Mouse (Mus musculus) urinary bladder, postnatal 10 days (tissue): Measurements from ENCODE around the gene Tspan9.

Experiments used
- DNase-seq: peaks from one replicate; pipeline ENCODE4 v3.0.0; 2022; ENCODE audit warnings: low spot score

Tspan9 gene

DNA sequence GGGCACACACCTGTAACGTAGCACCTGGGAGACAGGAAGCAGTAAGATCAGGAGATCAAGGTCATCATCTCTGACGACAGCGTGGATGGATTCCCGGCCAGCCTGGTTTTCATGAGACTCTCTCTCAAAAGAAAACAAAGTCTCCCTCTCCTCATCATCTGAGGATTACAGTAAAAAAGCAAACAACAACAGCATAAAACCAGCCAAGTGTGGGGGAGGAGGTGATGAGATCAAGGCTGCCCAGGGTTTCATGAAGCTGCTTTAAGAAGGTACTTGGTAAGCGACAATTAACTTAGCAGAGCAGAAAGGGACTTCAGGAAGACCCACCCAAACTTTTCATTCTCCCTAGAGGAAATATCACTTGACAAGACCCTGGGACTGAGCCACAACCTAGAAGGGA is 39.5 kb downstream of the Tspan9 start:
- DNase-seq: no peak

DNA sequence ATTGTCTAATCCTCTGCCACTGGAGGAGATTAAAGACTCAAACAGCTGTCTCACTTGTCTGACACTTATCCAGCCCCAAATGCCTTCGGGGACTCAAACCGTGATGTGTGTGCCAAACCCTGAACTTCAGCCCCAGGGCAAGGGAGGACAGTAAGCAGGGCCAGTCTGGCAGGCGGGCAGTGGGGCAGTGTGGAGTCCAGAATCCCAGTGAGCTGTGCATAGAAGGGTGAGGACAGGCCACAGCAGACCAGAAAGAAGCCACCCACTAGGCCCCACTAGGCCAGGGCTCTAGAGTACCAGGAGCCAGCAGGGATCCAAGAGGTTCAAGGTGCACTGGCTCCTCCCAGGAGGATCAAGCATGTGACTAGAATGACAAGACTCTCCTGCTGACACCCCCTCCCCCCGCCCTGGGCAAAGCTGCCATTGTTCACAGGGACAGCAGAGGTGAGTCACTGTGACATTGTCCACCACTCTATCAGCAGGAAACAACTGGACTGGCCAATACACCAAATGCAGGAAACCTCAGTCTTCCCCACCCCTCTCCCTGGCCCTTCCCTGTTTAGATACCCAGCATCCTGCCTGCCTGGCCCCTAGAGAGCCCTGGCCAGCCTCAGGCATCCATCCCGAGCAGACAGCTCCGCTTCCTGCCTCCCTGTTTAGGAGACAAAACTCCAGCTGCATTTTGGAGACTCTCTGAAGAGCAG is 40.9 kb downstream of the Tspan9 start:
- no peak for DNase-seq

DNA sequence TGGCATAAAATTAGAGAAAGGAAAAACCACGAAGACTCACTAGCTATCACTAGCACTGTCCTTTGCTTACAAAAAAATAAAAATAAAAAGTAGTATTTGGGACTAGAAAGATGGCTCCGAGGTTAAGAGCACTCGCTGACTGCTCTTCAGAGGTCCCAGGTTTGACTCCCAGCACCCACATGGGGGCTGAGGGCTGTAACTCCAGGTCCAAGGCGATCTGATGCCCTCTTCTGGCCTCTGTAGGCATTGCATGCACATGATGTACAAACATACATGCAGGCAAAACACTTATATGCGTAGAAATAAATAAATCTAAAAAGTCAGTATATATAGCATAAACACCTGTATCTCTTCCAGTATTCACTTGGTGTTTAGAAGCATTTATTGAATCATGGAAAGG is 43.5 kb downstream of the Tspan9 start:
- DNase-seq: no peak

DNA sequence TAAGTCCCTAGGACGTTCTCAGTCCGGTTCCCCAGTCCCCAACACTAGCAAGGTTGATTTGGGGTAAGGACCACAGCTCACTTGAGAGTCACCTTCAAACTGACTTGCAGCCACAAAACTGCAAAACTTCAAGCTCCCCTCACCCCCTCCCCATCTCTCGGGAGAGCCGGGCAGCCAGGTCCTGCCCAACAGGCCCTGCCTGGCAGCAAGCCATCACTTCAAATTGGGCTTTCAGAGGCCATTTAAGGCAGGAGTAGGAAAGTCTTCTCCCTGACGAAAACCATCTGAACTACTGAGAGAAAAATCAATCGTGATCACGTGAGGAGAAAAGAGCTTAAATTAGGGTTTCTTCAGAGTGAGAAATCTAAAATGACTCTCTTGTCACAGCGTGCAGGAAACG is 44.2 kb downstream of the Tspan9 start:
- DNase-seq: no peak

DNA sequence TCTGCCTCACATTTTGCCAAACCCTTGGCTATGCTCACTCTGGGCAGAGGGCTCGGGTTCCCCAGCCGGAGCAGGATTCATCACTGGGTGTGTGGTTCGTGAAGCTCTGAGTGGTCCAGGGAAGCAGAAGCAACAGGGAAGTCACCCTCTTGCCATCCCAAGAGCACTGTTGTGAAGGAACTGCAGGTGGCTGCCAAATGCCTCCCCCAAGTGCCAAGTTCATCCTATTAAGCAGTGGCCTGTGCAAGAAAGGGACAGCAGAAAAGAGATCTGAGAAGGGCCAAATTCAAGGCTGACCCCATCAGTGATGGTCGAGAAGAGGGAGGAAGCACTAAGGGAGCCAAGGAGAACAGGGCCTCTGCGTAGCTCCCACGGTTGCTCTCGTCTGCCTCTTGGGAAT is 46.9 kb downstream of the Tspan9 start:
- DNase-seq: no peak

DNA sequence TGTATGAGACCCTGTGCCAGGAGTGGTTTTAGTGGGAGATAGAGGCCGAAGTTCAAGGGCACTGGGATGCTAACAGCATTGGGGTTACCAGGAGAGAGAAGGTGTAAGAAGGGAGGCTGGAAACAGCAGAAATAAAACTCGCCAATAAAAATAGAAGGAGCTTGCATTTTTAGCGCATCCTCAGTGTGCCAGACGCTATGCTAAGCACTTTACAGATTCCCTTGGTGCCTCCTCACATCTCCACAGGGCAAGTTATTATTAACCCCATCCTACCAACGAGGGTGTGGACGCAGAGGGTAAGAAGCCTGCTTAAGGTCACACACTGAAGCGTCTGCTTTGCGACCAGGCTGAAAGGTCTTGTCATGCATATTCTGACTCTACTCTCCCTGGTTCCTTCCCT is 47.5 kb downstream of the Tspan9 start:
- no peak for DNase-seq

DNA sequence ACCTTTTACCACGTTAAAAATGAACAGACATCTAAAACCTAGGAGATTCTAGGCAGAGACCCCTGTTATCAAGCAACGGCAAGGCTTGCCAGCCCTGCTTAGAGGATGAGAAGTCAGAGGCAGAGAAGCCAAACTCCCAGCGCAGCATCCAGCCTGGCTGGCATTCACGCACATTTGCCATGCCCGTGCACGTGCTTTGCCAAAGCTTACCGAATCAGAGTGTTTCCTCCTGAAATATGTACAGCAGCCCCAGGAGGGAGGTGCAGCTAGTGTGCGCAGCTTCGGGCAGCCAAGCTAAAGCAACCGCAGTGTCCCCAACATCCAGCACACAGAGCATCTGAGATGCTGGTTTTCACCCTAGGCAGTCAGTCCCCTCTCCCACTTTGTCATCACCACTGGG is 48.3 kb downstream of the Tspan9 start:
- DNase-seq: no peak

DNA sequence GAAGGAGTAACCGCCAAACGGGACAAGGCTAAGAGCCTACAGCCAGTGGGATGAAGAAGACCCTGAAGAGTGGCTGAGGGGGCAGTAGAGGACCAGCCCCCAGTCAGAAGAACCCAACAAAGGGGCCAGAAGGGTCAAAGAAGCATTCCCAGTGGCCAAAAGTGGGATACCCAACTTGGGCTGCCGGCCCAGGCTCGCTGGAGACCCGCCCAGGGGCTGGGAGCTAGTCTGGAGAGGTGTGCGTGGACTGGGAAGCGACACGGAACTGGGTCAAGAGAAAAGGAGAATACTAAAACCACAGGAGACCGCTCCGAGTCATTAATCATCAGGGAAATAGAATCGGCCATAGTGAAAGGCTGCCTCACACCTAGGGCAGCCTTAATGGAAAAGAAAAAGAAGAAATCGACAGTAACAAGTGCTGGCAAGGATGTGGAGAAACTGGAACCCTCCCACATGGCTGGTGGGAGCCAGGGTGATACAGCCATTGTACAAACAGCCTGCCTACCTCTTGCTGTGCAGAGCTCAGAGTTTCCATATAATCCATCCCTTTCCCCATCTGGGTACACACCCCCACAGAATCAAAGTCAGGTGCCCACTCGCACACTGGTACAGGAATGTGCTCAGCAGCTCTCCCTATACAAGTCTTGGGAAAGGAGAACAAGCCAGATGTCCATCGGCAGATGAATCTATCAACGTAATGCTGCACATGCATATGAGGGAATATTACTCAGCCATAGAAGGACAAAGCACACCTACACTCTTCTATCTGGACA is 49.4 kb downstream of the Tspan9 start:
- DNase-seq: no peak

DNA sequence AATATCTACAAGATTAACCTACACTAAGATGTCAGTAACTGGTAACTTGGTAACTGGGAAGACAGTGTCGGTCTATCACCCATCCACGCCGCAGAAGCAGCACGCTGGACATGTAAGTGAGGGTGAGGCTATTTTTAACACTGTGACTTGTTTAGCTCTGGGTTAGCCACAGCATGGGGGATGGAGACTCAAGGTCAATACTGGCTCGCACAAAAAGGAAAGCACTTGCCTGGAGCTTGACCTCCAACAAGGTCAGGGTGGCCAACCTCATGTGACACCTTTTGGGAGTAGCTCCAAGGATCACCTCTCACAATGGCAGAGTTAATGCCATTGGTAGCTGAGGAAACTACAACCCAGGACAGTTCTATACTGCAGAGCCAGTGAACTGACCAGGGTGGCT is 50.8 kb downstream of the Tspan9 start:
- no peak for DNase-seq

DNA sequence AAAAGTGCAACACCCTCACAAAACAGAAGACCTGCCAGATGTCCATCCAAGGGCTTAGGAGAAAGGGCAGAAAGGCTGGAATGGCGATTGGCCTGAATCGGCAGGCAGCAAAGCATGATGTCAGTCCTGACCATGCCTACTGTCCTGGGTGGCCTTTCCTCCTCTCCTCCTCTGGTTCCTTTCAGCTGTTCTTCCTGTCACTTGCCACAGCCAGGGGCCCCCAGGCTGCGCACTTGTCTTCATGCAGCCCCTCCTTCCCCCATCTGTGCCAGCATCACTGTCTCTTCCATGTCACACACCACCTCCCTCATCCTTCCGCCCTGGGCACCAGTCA is 51.6 kb downstream of the Tspan9 start:
- no peak for DNase-seq

DNA sequence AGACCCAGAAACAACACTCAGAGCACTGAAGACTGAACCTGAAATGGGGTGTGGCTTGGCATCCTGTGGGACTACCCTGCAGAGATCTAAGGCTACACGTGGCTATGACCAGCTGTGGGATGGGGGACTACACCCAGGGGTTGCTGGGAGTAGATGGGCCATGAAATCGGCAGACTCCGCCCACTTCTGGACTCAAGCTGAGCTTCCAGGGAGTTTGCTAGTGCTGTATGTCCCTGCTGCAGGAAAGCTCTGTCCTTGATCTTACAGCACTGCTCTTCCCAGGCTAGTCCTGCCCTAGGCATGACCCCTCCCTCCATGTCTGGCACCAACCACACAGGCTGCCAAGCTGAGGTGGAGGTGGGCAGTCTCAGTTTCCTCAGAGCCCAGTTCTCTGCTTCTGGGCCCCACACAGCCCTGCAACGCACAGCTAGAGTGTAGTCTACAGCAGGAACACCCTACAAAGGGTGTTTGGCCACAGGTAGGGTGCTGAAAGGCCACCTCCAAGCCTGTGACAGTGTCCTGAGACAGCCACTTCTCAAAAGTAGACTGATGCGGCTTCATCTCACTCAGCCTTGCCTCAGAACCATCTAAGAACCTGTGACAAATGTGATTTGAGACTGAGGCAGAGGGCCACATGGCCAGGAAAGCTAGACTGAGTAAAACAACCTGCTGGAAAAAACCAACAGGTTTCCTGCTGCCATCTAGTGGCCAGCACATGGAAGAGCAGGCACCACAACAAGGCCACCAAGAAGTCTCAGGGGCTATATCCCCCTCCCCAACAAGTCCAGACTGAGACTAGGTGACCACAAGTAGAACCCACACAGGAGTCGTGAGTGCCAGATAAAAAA is 52.2 kb downstream of the Tspan9 start:
- DNase-seq: no peak

DNA sequence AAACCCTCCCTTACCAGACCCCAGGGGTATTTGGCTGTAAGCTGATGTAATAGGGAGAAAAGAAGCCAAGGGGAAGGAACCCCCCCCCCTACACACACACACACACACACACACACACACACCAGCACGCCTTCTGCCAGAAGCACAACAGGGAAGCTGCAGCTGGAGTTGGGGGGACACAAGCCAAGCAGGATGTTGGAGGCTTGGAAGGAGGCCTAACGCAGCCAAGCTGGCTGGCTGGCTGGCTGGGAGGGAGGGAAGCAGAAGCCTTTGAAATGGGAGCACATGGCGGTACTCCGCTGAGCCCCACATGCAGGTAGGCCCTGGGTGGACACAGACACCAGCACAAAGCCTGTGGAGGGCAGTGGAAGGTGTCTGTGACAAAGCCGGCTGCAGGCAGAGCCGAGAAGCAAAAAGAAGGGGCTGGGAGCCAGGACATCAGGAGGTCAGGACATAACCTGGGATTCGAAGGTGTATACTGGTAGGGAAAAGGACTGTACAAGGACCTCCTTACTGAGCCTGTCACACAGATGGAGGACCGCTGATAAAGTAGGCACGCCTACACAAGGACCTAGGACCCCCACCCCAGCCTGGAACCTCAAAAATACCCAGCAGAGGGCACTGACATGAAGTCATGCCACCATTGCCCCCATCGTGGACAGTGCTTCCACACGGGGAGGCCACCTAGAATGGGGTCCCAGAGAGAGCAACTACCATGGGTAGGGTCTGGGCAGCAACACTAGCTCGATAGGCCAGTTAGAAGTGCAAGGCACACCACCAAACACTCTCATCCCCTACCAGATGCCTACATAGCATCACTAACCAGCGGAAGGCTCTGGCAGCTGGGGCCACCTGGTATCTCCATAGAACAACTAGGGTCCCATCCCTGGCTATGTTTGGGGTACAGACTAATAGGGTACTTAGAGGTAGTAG is 53.4 kb downstream of the Tspan9 start:
- no peak for DNase-seq

DNA sequence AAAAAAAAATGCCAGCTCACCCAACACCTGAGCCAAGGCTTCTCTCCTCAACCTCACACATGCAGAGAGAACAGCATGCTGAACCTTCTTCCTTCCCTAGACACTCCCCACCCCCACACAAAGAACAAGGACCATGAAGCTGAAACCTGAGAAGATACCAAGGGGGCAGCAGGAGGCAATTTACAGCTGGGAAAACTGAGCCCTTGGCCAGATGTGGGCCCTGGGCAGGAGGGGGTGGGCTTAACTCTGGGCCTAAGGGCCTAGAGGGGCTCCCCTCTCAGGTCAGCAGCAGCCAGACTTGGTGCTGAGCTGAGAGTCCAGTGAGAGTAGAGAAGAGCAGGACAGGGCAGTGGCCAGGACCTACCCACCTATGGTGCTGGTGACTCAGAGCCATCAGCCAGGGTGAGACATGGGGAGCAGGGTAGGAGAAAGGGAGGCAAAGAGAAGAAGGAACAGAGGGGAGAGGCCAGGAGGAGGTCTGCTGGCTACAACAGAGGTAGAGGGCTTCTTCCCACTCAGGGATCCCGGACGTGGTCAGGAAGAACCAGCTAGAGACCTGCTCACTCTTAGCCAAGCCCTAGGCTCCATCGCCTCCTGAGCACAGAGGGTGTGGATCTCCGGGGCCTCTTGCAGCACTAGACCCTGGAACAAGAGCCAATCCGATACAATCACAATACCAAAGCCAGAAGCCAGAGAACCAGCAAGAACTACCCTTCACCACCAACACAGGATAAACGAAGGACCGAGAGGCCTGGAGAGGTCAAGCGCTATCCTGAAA is 54.5 kb downstream of the Tspan9 start:
- DNase-seq: no peak

DNA sequence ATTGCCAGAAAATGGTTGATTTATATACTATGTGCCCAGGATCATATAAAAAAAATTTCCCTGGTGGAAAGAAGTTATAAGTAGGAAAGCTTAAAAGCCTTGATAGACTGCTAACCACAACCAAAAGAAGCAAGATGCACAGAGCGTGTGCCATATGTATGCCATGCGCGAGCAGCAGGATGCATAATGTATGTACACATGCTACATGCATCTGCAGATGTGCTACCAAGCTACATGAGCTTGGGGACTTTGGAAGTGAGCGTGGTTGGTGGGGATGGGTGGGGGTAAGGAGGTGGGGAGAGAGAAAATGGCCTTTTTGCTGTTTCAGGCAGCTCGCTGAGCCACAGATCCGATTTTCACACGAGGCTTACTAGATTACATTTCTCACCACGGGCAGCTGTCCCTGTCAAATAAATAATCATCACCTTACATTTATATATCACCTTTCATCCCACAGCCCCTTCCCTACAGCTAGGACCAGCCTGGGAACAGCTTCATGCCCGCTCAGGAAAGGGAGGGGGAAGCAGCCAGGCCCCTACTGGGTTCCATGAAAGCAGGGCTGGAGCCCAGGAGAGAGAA is 57.8 kb downstream of the Tspan9 start:
- no peak for DNase-seq

DNA sequence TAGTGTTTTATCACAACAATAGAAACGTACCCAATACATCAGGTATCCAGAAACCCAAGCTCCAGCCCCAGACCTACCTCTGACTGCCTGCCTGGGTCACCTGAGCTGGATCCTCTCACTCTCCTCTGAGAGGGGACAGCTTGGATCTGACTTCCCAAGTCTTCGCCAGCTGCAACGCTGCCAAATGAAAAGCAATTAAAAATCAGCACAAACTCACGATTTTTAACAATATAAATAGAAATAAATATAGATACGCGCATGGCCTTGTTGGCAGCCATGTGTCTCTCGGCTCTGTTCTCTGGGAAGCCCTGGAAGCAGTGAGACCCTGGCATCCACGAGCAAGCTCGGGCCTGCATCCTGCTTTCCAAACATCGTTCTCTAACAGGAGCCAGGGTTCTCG is 60.1 kb downstream of the Tspan9 start:
- no peak for DNase-seq

DNA sequence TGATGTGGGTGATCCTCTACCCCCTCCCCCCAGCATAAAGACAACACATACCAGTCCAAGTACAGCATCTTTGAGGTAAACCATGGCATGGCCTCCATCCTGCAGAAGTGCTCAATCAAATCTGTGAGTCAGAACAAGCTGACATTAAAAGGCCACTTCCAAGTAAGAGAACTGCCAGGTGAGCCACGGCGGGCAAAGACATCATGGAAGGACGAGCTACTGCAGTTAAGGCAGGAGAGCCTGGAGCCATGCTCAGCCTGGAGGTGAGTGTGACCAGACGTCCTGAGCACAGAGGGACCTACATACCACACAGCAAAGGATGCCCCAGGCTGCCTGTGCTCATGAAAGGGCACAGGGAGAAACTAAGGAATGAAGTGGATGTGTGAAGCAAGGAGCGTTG is 61.6 kb downstream of the Tspan9 start:
- DNase-seq: no peak

DNA sequence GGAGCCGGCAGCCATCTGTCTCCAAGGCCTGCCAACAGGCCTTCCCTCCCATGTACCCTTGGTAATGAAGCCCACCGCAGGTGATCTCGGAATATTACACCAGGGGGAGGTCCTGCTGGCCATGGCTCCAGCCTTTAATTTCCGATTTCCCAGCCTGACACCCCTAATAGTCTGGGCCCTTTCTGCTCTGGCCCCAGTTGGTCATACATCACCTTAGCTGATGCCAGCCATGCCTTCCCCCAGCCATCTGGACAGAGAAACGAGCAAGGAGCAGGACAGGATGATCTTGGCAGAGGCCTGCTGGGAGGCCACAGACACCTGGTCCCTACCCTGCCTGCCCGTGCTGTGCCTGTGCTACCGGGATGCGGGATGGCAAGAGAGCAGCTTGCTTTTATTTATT is 62.1 kb downstream of the Tspan9 start:
- DNase-seq: no peak

DNA sequence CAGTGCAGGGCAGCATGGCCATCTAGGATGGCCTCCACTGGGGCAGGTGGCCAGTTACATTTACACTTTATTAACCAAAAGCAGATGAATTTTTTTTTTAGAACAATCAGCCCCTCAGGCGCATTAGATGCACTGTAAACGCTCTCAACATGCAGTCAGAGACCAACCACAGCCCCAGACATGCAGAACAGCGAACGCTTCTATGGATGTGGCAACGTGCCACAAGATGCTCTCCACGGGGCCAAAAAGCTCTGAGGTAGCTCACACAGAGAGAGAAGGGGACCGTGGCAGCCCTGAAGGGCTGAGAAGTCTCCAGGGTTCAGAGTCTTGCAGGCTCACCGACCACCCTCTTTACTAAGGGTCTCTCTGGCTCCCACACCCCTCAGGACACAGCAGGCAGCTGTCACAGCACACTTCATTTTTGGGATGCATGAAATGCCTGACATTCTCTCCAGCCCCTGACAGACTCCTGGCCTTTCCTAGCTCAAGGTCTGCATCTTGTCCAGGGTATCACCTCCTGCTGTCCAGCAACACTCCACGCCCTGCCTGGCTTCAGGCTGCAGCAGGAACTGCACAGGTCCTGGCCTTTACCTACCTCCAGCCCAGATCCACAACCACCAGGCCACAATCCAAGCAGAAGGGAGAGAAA is 63.7 kb downstream of the Tspan9 start:
- DNase-seq: no peak

DNA sequence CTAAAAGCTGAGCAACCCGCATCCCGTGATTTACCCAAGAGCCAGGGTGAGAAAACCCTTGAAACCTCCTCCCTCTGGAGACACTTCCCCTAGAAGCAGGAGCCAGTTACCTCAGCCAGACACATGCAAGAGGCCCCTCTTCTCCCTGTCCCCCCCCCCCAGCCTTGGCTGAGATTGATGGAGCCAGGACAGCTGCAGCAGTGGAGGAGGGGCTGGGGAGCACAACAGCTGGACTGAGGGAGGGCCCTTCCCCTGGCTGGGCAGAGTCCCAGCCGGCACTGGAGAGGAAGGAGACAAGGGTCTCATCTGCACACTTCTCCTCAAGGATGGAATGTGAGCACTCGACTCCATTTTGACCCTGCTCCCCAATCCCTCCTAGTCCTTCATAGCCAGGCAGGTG is 64.9 kb downstream of the Tspan9 start:
- no peak for DNase-seq
